Mouse (Mus musculus): ENCODE data around the gene Irf2bpl. TPM values are rescaled to one million over a fixed set of nuclear protein-coding genes. Genes with fewer than 3 reads are reported as not detected.

Gene Irf2bpl
- polyA plus RNA-seq, 1 experiment from 2014 or later, result 18.9 TPM

- H3K36me3 ChIP-seq (ENCODE audit: control insufficient read depth, insufficient read depth, low read length), result no peaks in the 10 kb centered on the region
- peak overlapping the region; percentile 97; the same call in 1 of the 2 replicates for H3K27ac ChIP-seq (ENCODE audit: low read depth, low read length)
- H3K27me3 ChIP-seq (ENCODE audit: control insufficient read depth, insufficient read depth, low read length), result no peaks in the 10 kb centered on the region
- peaks cover 81% of the 10 kb centered on the region for H3K4me1 ChIP-seq (ENCODE audit: control insufficient read depth, insufficient read depth, low read length)
- WGBS (ENCODE audit: insufficient replicate concordance), result 31% methylated on average over 8 of the region's 8 CpGs
- no peak overlapping the region for H3K4me2 ChIP-seq
- ATAC-seq (replicated peaks; ENCODE audit: insufficient number of reproducible peaks, low FRiP score, low TSS enrichment), result no peak
- H3K9me3 ChIP-seq (replicated peaks; ENCODE audit: control insufficient read depth, low read length), result no peaks in the 10 kb centered on the region
- peak overlapping the region; percentile 11; the same call in 1 of the 2 replicates for H3K9ac ChIP-seq (ENCODE audit: low read depth, low read length)
- H3K4me3 ChIP-seq (ENCODE audit: low read depth, low read length), result no peak overlapping the region
These were observed 6.3 kb upstream of the Irf2bpl start for GRCm38 (mm10) chr12:86890796-86891301.

GRCm38 (mm10) chr12:86890091-86890720 is 5.6 kb upstream of the Irf2bpl start:
- 62% methylated on average over 12 of the region's 12 CpGs for WGBS (ENCODE audit: insufficient replicate concordance)

GRCm38 (mm10) chr12:86889103-86889644 is 4.6 kb upstream of the Irf2bpl start:
- WGBS (ENCODE audit: insufficient replicate concordance), result 13% methylated on average over 7 of the region's 7 CpGs
- Histone ChIP-seq H3K4me2 (peak overlapping the region; percentile 70), H3K9ac (ENCODE audit: low read depth, low read length) (peak overlapping the region; percentile 78), H3K4me3 (ENCODE audit: low read depth, low read length) (peak overlapping the region; percentile 37), H3K27me3 (ENCODE audit: control insufficient read depth, insufficient read depth, low read length) (no peaks in the 10 kb centered on the region), H3K36me3 (ENCODE audit: control insufficient read depth, insufficient read depth, low read length) (no peaks in the 10 kb centered on the region), H3K9me3 (replicated peaks; ENCODE audit: control insufficient read depth, low read length) (no peaks in the 10 kb centered on the region), H3K4me1 (ENCODE audit: control insufficient read depth, insufficient read depth, low read length) (peaks cover 78% of the 10 kb centered on the region), H3K27ac (ENCODE audit: low read depth, low read length) (peak overlapping the region; percentile 97)
- no peak for ATAC-seq (replicated peaks; ENCODE audit: insufficient number of reproducible peaks, low FRiP score, low TSS enrichment)

More at GRCm38 (mm10) chr12:86890091-86890720, 5.6 kb upstream of the Irf2bpl start:
- H3K4me3 ChIP-seq (ENCODE audit: low read depth, low read length), result no peak overlapping the region
- H3K9ac ChIP-seq (ENCODE audit: low read depth, low read length), result peak overlapping the region; percentile 13; the same call in 1 of the 2 replicates
- no peaks in the 10 kb centered on the region for H3K9me3 ChIP-seq (replicated peaks; ENCODE audit: control insufficient read depth, low read length)
- peaks cover 81% of the 10 kb centered on the region for H3K4me1 ChIP-seq (ENCODE audit: control insufficient read depth, insufficient read depth, low read length)
- no peak overlapping the region for H3K4me2 ChIP-seq
- H3K36me3 ChIP-seq (ENCODE audit: control insufficient read depth, insufficient read depth, low read length), result no peaks in the 10 kb centered on the region
- no peak for ATAC-seq (replicated peaks; ENCODE audit: insufficient number of reproducible peaks, low FRiP score, low TSS enrichment)
- H3K27ac ChIP-seq (ENCODE audit: low read depth, low read length), result peak overlapping the region; percentile 97
- no peaks in the 10 kb centered on the region for H3K27me3 ChIP-seq (ENCODE audit: control insufficient read depth, insufficient read depth, low read length)

- peak; percentile 28 for ATAC-seq (replicated peaks; ENCODE audit: insufficient number of reproducible peaks, low FRiP score, low TSS enrichment)
These were observed 3.8 kb upstream of the Irf2bpl start for GRCm38 (mm10) chr12:86888130-86889069.

GRCm38 (mm10) chr12:86887381-86888129 is 3.0 kb upstream of the Irf2bpl start:
- H3K4me1 ChIP-seq (ENCODE audit: control insufficient read depth, insufficient read depth, low read length), result peaks cover 63% of the 10 kb centered on the region
- H3K4me2 ChIP-seq, result peak overlapping the region; percentile 70

More at GRCm38 (mm10) chr12:86888130-86889069, 3.8 kb upstream of the Irf2bpl start:
- Histone ChIP-seq H3K36me3 (ENCODE audit: control insufficient read depth, insufficient read depth, low read length) (no peaks in the 10 kb centered on the region), H3K9ac (ENCODE audit: low read depth, low read length) (peak overlapping the region; percentile 78), H3K9me3 (replicated peaks; ENCODE audit: control insufficient read depth, low read length) (no peaks in the 10 kb centered on the region), H3K4me3 (ENCODE audit: low read depth, low read length) (peak overlapping the region; percentile 37), H3K27ac (ENCODE audit: low read depth, low read length) (peak overlapping the region; percentile 97), H3K4me2 (peak overlapping the region; percentile 70), H3K4me1 (ENCODE audit: control insufficient read depth, insufficient read depth, low read length) (peaks cover 71% of the 10 kb centered on the region), H3K27me3 (ENCODE audit: control insufficient read depth, insufficient read depth, low read length) (no peaks in the 10 kb centered on the region)
- 2% methylated on average over 42 of the region's 47 CpGs for WGBS (ENCODE audit: insufficient replicate concordance)

GRCm38 (mm10) chr12:86886446-86886965 is 1.9 kb upstream of the Irf2bpl start:
- no peak overlapping the region for H3K27ac ChIP-seq (ENCODE audit: low read depth, low read length)
- H3K9me3 ChIP-seq (replicated peaks; ENCODE audit: control insufficient read depth, low read length), result no peaks in the 10 kb centered on the region
- no peak overlapping the region for H3K4me3 ChIP-seq (ENCODE audit: low read depth, low read length)
- no peak overlapping the region for H3K4me2 ChIP-seq
- no peak for ATAC-seq (replicated peaks; ENCODE audit: insufficient number of reproducible peaks, low FRiP score, low TSS enrichment)
- H3K4me1 ChIP-seq (ENCODE audit: control insufficient read depth, insufficient read depth, low read length), result peaks cover 56% of the 10 kb centered on the region
- H3K27me3 ChIP-seq (ENCODE audit: control insufficient read depth, insufficient read depth, low read length), result no peaks in the 10 kb centered on the region
- no peaks in the 10 kb centered on the region for H3K36me3 ChIP-seq (ENCODE audit: control insufficient read depth, insufficient read depth, low read length)
- no peak overlapping the region for H3K9ac ChIP-seq (ENCODE audit: low read depth, low read length)
- 66% methylated on average over 7 of the region's 7 CpGs for WGBS (ENCODE audit: insufficient replicate concordance)

More at GRCm38 (mm10) chr12:86887381-86888129, 3.0 kb upstream of the Irf2bpl start:
- Histone ChIP-seq H3K36me3 (ENCODE audit: control insufficient read depth, insufficient read depth, low read length) (no peaks in the 10 kb centered on the region), H3K4me3 (ENCODE audit: low read depth, low read length) (peak overlapping the region; percentile 37), H3K27me3 (ENCODE audit: control insufficient read depth, insufficient read depth, low read length) (no peaks in the 10 kb centered on the region), H3K27ac (ENCODE audit: low read depth, low read length) (peak overlapping the region; percentile 97), H3K9ac (ENCODE audit: low read depth, low read length) (peak overlapping the region; percentile 78), H3K9me3 (replicated peaks; ENCODE audit: control insufficient read depth, low read length) (no peaks in the 10 kb centered on the region)
- no peak for ATAC-seq (replicated peaks; ENCODE audit: insufficient number of reproducible peaks, low FRiP score, low TSS enrichment)
- 34% methylated on average over 14 of the region's 14 CpGs for WGBS (ENCODE audit: insufficient replicate concordance)

GRCm38 (mm10) chr12:86885746-86886145 is 1.1 kb upstream of the Irf2bpl start:
- H3K4me3 ChIP-seq (ENCODE audit: low read depth, low read length), result 0 out of 2 replicates have a peak overlapping the region, but pooled peaks have one; percentile 98

More at GRCm38 (mm10) chr12:86885746-86886145, 1.1 kb upstream of the Irf2bpl start:
- ATAC-seq (replicated peaks; ENCODE audit: insufficient number of reproducible peaks, low FRiP score, low TSS enrichment), result no peak
- peak overlapping the region; percentile 100 for H3K27ac ChIP-seq (ENCODE audit: low read depth, low read length)
- WGBS (ENCODE audit: insufficient replicate concordance), result 16% methylated on average over 5 of the region's 5 CpGs
- H3K36me3 ChIP-seq (ENCODE audit: control insufficient read depth, insufficient read depth, low read length), result no peaks in the 10 kb centered on the region
- no peaks in the 10 kb centered on the region for H3K9me3 ChIP-seq (replicated peaks; ENCODE audit: control insufficient read depth, low read length)
- peaks cover 50% of the 10 kb centered on the region for H3K4me1 ChIP-seq (ENCODE audit: control insufficient read depth, insufficient read depth, low read length)
- H3K9ac ChIP-seq (ENCODE audit: low read depth, low read length), result peak overlapping the region; percentile 63
- no peaks in the 10 kb centered on the region for H3K27me3 ChIP-seq (ENCODE audit: control insufficient read depth, insufficient read depth, low read length)
- peak overlapping the region; percentile 96 for H3K4me2 ChIP-seq

All from heart, embryonic 11.5 days (tissue).